ENCODE assay signal across 14 mouse cellular contexts in the genomic region with DNA sequence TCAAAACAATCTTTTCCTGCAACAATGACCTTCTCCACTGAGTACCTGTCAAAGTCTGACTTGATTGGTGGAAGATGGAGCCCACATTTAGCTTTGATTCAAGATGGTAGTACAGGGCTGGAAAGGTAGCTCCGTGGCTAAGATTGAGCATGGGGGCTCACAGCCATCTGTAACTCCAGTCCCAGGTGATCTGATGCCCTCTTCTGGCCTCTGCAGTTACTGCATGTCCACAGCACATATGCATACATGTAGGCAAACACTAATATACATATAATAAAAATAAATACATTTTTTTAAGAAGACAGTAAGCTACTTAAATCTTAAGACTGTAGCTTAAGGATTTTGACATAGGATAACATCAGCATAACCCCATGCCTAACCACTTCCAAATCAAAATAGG.
DNase-seq lines count a peak whose midpoint lies in the region; ATAC-seq and TF ChIP-seq lines count a peak whose summit lies in the region.
"Had no signal": no experiment of that assay in that cellular context is flagged by ENCODE, and none has a peak within 500 bp of the region (broad histone marks: within the 10 kb centered on the region; RNA-seq: fewer than 3 reads in every experiment).

No protein-coding gene starts in this region.

- WGBS in lung, adult 2 months: 67% methylated on average over 1 of the region's 1 CpGs

- DNase-seq in cerebellum, adult 9-10 months: peak; percentile 29
- DNase-seq in kidney, postnatal 10 days: peak; percentile 41
- no peak for DNase-seq in kidney, adult 18-20 months
- DNase-seq in lung, postnatal 10 days: peak; percentile 15
- no peak for DNase-seq in lung, adult 2 months
- DNase-seq in brain, embryonic 14.5 days (ENCODE audit: low read depth): no peak
- DNase-seq in frontal cortex, postnatal 10 days (ENCODE audit: low spot score in 2 of 2): no peak

- no peak overlapping the region for H3K4me3 ChIP-seq in lung, adult 2 months (replicated peaks; ENCODE audit: extremely low read depth, low read depth, low read length)
- H3K4me3 ChIP-seq: heart, embryonic 10.5 days; hindbrain, embryonic 12.5 days; limb, embryonic 15.5 days; midbrain, embryonic 10.5 days; neural tube, embryonic 12.5 days; stomach, embryonic 15.5 days had no signal

- ATAC-seq in cerebellum, adult (ENCODE audit: insufficient number of reproducible peaks, low FRiP score, low TSS enrichment): no peak

- TF ChIP-seq POLR2A in lung, adult 2 months (IDR thresholded peaks at IDR 0.05; ENCODE audit: borderline replicate concordance, extremely low read depth, low read depth, low read length): no peak
- TF ChIP-seq POLR2A in brain, embryonic 14.5 days (IDR thresholded peaks at IDR 0.05; ENCODE audit: borderline replicate concordance, extremely low read depth, insufficient read depth, insufficient read length, poor library complexity, severe bottlenecking): no peak

- H3K4me1 ChIP-seq in lung, adult 2 months (ENCODE audit: control insufficient read depth, insufficient read depth, low read length): no peaks in the 10 kb centered on the region; the same call in 1 of the 2 replicates
- H3K4me1 ChIP-seq: limb, embryonic 15.5 days had no signal

- no peak for TF ChIP-seq CTCF in lung, adult 2 months (IDR thresholded peaks at IDR 0.05; ENCODE audit: insufficient read depth, low read length)
- peak; percentile 39; the same call in 1 of the 2 replicates for TF ChIP-seq CTCF in brain, embryonic 14.5 days (IDR thresholded peaks at IDR 0.05; ENCODE audit: borderline replicate concordance, extremely low read depth, insufficient read depth, insufficient read length)

Comparison
In these comparisons a context has a peak if more than half of its experiments do, and no peak if none do; other contexts are left out.
1. DNase-seq: peak in cerebellum, adult 9-10 months (single experiment), kidney, postnatal 10 days (single experiment) and lung, postnatal 10 days (single experiment); none in kidney, adult 18-20 months (single experiment), lung, adult 2 months (single experiment), brain, embryonic 14.5 days (single experiment) and frontal cortex, postnatal 10 days (0 of 2).